Mouse (Mus musculus): ENCODE data around the gene Plet1. TPM values are rescaled to one million over a fixed set of nuclear protein-coding genes. Genes with fewer than 3 reads are reported as not detected.

The Plet1 gene
- total RNA-seq, 1 experiment from 2014 or later = not detected

- peak in 1 of 2 experiments; percentile 30; a peak in 1 of 4 replicates for ATAC-seq (replicated peaks in 1 of 2; ENCODE audit: insufficient read depth in 1 of 2, low FRiP score in 2 of 2, low TSS enrichment in 1 of 2, low read depth in 1 of 2, poor library complexity in 2 of 2, severe bottlenecking in 2 of 2)
Observed at GRCm38 (mm10) chr9:50555094-50555446, 60.7 kb downstream of the Plet1 start, which contains the start of gene Bco2. Bco2 (minus strand) TSS chr9:50555181.

Other genes with a start within 250 kb of the Plet1 start
- gene Rpl10-ps3, start 149.6 kb upstream of the Plet1 start, total RNA-seq (2017) = 291 and 328 TPM in 2 replicates
- gene Pts, start 34.2 kb downstream of the Plet1 start, total RNA-seq (2017) = 91.9 and 128 TPM in 2 replicates
- gene Il18, start 60.3 kb downstream of the Plet1 start, total RNA-seq (2017) = 29.5 and 36.7 TPM in 2 replicates
- 3.8 and 4.4 TPM in 2 replicates for gene Bco2, start 60.7 kb downstream of the Plet1 start, total RNA-seq (2017)
- not detected in 2 replicates for gene Tex12, start 66.8 kb downstream of the Plet1 start, total RNA-seq (2017)
- gene Sdhd, start 109.3 kb downstream of the Plet1 start, total RNA-seq (2017) = 142 and 154 TPM in 2 replicates
- 123 and 162 TPM in 2 replicates for gene Timm8b, start 109.4 kb downstream of the Plet1 start, total RNA-seq (2017)
- 0.56 and 4.6 TPM in 2 replicates for gene Pih1d2, start 122.8 kb downstream of the Plet1 start, total RNA-seq (2017)
- gene Nkapd1, start 122.9 kb downstream of the Plet1 start, total RNA-seq (2017) = 43.5 and 73.0 TPM in 2 replicates
- 30.7 and 33.5 TPM in 2 replicates for gene Dlat, start 165.3 kb downstream of the Plet1 start, total RNA-seq (2017)
- 0.99 and 2.3 TPM in 2 replicates for gene Dixdc1, start 245.0 kb downstream of the Plet1 start, total RNA-seq (2017)